Mouse (Mus musculus) thymus, postnatal 10 days (tissue): ENCODE measurements around the gene Zfp26.

Source experiments
- DNase-seq, 2 experiments: peaks; one replicate each; pipeline ENCODE4 v3.0.0; 2021; ENCODE audit warnings: low spot score in 2 of 2

Gene Zfp26

DNA sequence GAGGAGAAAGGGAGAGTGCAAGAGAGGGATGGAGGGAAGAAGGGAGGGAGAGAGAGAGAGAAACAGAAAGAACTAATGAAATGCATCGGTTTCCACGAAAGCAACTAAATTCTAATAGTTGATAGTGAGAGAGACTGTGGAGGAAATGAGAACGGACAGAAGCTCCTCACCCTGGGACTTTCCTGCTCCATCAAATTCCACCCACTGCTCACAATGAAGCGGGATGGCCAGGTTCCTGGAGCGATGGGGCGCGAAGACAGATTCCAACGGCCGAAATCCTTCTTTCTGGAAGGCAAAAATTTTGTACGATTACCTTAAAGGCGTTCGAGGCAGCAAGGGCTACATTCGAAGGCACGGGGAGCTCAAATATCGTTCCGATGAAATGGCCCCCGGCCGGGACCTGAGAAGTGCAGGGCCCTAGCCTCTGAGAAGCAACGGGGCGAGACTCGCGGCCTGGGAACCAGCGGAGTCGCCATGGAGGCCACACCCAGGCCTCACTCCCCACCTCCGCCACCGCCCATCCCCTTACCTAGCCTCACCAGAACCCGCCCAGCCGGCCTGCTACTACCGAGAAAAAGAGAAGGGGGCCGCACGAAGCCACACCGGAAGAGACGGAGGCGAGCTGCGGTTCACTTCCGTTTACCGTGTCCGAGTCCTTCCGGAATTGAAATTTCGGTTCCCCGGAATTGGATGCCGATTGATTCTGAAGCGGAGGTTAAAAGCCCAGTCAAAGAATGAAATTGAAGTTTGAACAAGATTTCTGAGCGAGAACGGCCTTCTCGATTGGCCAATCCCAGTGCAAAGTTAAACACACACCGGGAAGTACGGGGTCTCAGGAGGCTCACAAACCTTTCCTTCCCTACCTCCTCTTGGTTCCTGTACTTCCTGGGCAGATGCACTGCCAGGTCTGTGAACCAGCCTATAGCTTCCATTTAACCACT is at the start of gene Zfp26:
Gene Zfp26, minus strand, starts transcription at position 786 of the 941 bp plus-strand sequence.
- peak; percentile 63 to 65 for DNase-seq

DNA sequence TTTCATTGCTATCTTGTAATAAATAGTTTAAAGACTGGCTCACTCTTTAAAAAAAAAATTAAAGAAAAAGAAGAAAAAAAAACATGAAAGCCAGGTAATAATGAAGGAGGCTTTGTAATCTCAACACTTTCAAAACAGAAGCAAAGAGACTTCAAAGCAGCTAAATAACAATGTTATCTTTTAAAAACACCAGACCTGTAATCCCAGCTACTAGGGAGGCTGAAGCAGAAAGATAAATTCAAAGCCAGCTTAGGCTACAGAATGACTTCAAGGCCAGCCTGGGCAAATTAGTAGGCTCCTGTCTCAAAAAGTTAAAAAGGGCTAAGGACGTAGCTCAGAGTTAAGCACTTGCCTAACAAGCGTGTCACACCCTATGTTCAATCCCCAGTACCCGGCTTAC is 49.7 kb upstream of the Zfp26 start:
- no peak for DNase-seq

DNA sequence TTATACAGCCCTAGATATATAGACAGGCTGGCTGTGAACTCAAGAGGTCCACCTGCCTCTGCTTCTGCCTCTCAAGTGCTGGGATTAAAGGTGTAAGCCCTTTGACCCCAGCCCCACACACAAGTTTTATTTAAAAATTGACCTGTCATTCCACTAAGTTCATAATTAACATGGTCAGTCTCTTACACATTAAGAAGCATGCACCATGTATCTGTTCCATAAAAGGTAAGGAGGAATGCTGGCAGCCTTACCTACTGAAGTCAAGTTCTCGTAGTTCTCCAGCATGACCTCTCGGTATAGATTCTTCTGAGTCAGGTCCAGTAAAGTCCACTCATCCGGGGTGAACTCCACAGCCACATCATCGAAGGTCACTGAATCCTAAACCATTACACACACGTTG is 44.8 kb upstream of the Zfp26 start:
- no peak for DNase-seq

DNA sequence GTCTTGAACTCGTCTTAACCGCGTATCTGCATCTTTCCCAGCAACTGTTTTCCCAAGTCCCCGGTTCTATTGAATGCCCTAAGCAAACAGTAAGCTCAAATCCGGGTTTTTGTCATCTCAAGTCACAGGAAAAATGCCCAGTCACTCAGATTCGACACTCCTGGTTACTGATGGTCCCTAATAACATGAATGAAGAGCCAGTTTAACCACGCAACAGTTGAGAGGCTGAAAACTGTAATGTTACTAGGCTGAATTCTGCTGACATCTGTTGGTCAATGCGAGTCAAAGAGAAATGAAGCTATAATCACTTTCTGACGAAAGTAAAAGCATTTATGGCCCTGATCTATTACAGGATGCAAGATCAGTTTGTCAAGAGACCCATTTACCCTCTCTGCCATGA is 33.3 kb upstream of the Zfp26 start:
- DNase-seq = peak in 1 of 2 experiments; percentile 4

DNA sequence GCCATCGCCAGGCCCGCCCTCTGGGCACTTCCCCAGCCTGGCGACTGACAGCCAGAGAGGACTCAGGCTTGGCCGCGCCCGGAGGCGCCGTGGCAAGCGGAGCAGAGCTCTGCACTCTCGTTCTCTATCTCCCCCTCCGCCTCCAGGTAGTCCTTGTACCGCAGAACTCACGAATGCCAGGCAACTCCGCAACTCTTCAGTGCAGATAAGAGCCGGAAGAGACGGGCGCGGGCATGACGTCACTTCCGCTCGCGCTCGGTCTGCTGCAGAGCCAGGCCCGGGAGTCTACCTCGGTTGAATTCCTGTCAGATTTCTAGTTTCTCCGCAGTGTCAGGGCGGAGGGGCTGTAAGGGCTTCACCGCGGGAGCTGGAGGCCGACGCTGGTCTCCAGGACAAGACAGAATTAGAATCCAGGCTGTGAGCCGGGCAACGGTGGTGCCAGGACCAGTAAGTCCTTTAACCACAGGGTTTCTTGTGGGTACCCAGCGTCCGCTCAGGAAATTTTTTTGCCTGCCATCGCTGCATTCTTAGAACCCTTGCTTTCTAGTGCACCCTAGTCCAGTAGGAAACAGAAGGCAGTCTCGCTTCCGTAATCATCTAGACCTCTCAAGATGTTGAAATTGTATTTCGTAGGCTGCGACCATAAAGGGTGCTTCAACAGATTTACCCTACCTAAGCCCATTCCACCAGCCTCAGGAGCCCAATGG is 32.7 kb upstream of the Zfp26 start, which contains the start of gene Zfp426:
Gene Zfp426, minus strand, starts transcription at position 220 of the 707 bp plus-strand sequence.
- peak; percentile 76 to 87 for DNase-seq

DNA sequence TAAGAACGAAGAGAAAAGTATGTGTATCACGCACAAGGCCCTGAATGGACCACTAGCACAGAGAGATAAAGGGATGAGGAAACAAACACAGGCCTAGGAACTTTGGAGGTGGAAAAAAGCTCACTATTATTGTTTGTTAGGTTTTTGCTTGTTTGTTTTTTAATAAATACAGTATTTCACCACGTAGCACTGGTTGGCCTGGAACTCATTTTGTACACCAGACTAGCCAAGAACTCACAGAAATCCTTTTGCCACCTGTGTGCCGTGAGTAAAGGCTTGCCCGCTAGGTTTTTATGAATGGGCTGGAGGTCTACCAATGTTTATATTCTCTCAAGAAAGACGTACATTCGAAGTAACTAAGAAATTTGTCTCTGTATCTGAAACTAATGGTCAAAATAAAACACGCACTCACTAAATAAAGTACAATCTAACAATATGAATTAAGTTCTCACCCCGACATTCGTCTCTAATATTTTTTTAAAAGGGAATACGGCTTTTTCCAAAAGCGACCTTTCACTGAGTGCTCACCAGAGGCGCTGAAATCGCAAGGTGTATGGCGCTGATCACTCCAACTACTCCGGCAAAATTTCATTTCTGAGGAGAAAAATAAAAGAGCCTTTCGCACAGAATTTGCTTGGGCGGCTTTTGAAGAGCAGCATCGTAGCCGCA is 32.0 kb upstream of the Zfp26 start:
- no peak for DNase-seq

DNA sequence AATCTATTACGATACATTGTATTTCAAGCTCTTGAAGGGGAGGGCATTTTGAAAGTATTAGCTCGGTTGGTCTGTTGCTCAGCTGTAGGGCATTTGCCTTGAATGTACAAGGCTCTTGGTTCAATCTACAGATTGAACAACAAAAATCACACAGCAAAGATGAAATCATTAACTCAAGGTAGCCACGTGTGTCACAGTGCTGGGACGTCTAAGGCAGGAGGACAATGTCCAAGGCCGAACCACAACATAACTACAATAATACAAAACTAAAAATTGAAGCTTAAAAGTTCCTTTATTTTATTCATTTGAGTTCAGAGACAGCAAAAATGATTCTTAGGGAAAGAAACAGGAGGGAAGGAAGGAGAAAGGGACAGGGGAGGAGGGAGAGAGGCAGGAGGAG is 29.6 kb upstream of the Zfp26 start:
- no peak for DNase-seq

DNA sequence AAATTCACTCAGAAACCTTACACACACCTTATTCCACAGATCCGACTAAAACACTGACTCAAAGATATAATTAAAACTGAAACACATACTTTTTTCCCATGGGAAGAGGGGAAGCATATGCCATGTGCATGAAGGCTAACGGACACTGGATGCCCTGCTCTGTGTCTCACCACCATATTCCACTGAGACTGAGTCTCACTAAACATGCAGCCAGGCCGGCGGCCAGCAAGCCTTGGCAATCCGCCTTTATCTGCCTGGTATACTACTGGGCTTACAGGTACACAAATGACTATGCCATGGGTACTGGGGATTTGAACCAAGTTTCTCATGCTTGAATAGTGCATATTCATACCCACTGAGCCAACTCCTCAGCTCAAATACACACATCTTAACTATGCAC is 19.4 kb upstream of the Zfp26 start:
- no peak for DNase-seq

DNA sequence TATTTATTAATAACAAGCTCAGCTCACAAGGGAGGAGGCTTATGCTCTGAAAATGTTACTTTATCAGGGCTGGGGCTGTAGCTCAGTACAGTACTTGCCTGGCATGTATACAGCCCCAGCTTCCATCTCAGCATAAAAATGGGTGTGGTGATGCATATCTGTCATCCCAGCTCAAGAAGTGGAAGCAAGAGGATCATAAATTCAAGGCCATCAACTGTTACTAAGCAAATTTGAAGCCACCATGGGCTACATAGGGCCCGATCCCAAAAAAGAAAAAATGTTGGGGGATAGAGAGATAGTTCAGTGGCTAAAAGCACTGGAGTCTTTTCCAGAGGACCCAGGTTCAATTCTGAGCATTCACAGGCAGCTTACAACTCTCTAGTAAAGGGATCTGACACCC is 16.7 kb upstream of the Zfp26 start:
- no peak for DNase-seq

DNA sequence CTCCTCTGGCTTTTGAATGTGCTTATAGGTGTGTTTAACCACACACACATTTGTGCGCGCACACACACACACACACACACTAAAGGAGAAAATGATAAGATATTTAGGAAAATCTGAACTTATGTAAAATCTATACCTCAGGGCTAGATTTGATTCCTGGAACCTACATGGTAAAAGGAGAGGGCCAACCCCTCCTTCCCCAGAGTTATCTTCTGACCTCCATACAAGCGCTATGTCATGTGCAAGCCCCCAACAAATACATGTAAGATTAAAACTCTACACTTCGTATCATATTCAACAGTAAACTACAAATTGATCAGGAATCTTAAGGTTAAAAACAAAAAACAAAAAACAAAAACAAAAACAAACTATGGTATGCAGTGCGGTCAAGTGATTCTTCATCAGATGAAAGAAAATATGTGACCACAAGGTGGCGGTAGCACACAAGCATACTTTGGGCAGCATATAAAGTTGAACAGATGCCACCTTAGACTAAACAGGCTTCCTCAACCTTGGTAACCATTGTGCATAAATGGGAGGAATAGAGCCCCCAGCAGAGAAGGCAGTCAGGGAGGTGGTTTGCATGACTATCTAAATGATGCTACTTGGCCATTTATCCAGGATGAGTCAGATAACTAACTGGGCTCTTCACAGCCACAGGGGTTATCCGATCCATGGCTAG is 6.9 kb upstream of the Zfp26 start:
- DNase-seq = peak; percentile 18 to 81

DNA sequence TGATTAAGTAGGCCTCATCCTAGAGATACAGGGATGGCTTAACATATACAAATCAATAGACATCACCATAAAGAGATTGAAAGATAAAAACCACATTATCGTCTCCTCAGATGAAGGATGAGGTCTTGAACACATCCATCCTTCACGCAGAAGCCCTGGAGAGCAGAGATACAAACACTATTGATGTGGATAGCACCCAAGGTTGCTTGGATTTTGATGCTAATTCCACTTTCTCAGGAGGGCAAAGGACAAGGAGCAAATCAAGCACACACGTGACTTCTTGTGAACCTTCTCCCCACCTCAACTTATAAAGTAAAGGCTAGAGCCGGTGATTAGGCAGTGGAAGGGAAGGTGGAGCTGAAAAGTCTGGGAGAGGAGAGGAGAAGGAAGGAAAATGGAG is 6.3 kb downstream of the Zfp26 start:
- no peak for DNase-seq

DNA sequence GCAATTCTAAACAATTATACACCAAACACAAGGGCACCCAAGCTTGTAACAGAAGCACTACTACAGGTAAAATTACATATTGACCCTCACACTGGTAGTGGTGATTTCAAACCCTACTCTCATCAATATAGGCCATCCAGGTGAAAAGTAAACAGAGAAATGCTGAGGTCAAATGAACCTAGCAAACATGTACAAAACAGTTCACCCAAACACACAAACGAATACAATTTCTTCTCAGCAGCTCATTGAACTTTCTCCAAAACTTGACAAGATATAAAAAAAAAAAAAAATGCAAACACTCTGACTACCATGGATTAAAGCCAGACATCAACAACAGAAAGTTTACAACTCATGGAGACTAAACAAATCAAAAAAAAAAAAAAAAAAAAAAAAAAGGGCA is 8.5 kb downstream of the Zfp26 start:
- no peak for DNase-seq

DNA sequence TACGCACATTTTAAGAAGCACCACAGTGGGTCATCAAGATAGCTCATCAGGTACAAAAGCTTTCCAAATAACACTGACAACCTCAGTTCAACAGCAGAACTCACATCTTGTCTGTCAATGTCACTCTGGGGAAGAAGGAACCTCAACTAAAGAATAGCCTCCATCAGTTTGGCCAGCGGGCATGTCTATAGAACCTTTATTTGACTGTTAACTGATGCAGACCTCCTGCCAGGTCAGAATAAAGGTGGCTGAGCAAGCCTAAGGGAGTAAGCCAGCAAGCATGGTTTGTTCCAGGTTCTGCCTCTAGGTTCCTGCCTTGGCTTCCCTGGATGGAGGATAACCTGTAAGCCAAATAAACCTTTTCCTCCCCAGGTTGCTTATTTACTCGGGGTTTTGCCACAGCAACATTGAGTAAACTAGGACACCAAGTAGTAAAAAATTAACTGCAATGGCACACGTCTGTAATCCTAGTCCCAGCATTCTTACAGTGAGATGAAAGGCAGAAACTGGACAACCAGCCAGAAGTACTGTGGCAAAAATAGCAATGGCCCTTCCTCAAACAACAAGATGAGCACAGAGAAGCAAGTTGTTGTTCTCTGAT is 16.7 kb downstream of the Zfp26 start:
- DNase-seq = no peak

DNA sequence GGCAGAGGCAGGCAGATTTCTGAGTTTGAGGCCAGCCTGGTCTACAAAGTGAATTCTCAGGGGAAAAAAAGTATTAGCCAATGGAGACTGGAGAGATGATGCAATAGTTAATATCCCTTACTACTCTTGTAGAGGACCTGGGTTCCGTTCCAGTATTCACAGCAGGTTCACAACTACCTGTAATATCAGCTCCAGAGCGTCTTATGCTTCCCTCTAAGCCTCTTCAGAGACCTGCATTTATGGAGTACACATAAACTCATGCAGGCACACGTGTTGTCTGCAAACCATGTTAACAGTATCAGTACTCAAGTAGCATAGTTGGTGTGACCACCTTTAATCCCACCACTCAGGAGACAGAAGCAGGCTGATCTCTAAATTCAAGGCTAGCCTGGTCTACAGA is 30.0 kb downstream of the Zfp26 start:
- no peak for DNase-seq

DNA sequence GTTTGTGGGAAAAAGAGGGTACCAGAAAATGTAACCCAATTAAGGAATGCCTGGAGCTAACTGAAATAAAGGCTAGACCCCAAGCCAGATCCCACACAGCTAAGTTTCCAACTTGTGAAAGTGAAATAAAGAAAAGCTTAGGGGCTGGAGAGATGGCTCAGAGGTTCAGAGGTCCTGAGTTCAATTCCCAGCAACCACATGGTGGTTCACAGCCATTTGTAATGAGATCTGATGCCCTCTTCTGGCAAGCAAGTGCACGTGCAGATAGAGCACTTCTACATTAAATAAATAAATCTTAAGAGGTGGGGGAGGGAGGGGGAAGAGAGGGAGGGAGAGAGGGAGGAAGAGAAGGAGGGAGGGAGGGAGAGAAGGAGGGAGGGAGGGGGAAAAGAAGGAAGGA is 48.5 kb downstream of the Zfp26 start:
- DNase-seq = no peak

DNA sequence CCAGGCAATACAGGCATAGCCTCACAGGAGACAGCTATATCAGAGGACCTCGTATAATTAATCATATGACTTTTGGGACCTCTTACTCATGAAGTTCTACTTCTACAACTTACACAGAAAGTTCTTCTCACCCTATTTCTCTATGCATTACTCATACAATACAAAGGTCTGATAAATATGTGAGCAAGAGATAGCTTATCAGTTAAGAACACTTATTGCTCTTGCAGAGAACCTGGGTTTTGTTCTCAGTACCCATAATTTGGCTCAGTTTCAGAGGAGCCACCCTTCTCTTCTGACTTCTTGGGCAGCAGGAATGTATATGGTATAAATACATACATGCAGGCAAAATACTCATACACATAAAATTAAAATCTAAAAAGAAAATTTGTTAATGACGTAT is 50.6 kb downstream of the Zfp26 start:
- no peak for DNase-seq

DNA sequence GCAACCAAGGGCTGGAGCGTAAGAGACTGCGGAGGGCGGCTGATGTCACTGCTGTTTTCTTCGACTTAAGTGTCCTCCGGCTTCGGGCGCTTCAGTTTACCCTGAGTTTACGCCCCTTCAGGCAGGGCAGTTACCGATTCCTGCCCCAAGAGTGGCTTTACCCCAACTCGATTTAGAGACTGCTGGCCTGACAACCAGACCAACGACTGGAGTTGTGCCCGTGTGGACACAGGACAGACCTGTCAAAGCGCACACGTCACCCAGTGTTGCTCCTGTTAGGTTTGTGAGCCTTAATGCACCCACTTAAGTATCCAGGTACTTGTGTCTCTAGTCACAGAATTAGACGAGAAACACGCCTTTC is 74.6 kb downstream of the Zfp26 start:
- DNase-seq = no peak

DNA sequence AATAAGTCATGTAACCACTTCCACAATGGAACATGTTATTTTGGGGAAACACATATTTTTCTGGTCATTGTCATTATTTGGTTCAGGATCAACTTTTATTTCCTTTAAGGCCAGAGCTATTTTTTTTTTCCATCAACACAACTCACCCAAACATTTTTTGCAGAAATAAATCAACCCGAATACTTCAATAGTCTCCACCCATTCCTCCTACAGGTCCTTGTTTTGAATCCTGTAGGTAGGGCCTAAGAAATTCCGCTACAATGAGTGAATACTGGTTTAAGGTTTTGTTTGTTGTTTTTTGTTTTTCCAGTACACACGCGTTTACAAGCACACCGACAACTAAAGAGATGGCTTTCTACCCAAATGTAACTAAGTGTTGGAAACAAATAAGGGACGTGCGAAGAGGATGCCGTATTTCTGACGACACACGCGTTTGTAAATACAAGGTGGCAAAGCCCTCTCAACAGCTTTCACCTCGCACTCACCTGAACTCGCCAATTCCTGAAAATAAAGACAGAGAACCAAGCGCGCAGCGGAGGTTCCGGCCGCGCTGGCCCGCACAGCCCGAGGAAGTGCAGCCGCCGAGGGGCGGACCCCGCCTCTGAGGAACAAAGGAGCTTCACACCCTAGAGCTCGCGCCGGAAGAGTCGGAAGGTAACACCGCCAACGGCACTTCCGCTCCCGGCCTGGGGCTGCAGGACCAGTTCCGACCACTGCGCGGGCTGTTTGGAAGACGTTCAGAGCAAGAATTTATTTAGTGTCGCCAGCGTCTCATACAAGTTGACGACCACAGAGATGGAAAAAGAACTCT is 75.2 kb downstream of the Zfp26 start, which contains the start of gene Zfp560:
Gene Zfp560, minus strand, starts transcription at position 646 of the 811 bp plus-strand sequence.
- DNase-seq = peak; percentile 81 to 92

DNA sequence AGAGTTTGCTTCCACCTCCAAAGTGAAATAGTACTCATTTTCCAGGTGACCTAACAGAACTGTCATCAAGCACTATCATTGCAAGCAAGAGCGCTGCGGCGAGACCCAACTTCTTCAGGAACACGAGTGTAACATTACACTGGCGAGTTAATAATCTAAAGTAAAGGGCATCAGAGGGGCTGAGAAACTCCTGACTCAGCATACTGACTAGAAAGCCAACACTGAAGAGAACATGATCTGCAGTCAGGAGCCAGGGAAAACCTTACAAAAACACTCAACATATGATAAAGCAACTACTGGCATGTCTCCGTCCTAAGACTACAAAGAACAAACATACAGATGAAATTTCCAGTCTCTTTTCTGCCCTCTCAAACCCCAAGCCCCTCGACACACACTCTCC is 76.3 kb downstream of the Zfp26 start:
- no peak for DNase-seq
